Comparison of ENCODE assay signal across 9 mouse cellular contexts in genomic region chr6:127502530-127502929, GRCm38 (mm10). TPM values are rescaled to one million over a fixed set of nuclear protein-coding genes. Genes with fewer than 3 reads are reported as not detected.
DNase-seq lines count a peak whose midpoint lies in the region; ATAC-seq and TF ChIP-seq lines count a peak whose summit lies in the region.
"Had no signal": no experiment of that assay in that cellular context is flagged by ENCODE, and none has a peak within 500 bp of the region (broad histone marks: within the 10 kb centered on the region; RNA-seq: fewer than 3 reads in every experiment).

No protein-coding gene starts in this region.

- intact Hi-C loops in gastrocnemius, postnatal 36 days (cut with DNase I) = no loop called here

- TF ChIP-seq CTCF in lung, adult 2 months (IDR thresholded peaks at IDR 0.05; ENCODE audit: insufficient read depth, low read length) = peak; percentile 50

- TF ChIP-seq POLR2A in lung, adult 2 months (IDR thresholded peaks at IDR 0.05; ENCODE audit: borderline replicate concordance, extremely low read depth, low read depth, low read length) = no peak

- no peak overlapping the region for H3K4me3 ChIP-seq in lung, adult 2 months (replicated peaks; ENCODE audit: extremely low read depth, low read depth, low read length)
- H3K4me3 ChIP-seq: liver, embryonic 13.5 days had no signal

- DNase-seq in gastrocnemius, postnatal 10 days = peak; percentile 50
- DNase-seq in gastrocnemius, postnatal 36 days = no peak
- DNase-seq in 3T3-L1 (ENCODE audit: low read depth, low spot score) (peak; percentile 81), NIH3T3 (ENCODE audit: low read depth) (peak; percentile 86)
- DNase-seq in induced T-regulatory cell, adult 2 months (ENCODE audit: low read depth) = peak; percentile 57
- peak; percentile 16 for DNase-seq in lung, adult 2 months
- DNase-seq in thymus, postnatal 14 days = peak; percentile 34
- DNase-seq: liver, embryonic 13.5 days had no signal

- no peaks in the 10 kb centered on the region for H3K4me1 ChIP-seq in lung, adult 2 months (ENCODE audit: control insufficient read depth, insufficient read depth, low read length)
- H3K4me1 ChIP-seq: liver, embryonic 13.5 days had no signal

- 50% methylated on average over 3 of the region's 3 CpGs for WGBS in lung, adult 2 months

- peak; percentile 81 for ATAC-seq in common myeloid progenitor, adult 5-6 weeks (replicated peaks; ENCODE audit: low read depth, poor library complexity, severe bottlenecking)

RNA-seq across cellular contexts. Expression of gene Parp11, which starts 55.9 kb away (rescaled TPM):
- total RNA-seq in gastrocnemius, postnatal 10 days (2021) = 1 to 10 TPM; 7.6 to 9.2 TPM
- 1 to 10 TPM; 4.2 to 4.8 TPM for total RNA-seq in gastrocnemius, postnatal 36 days (2021)
- 24.1 and 36.8 TPM in 2 replicates for total RNA-seq in common myeloid progenitor, adult 5-6 weeks (2017)
- 6.5 and 10.2 TPM in 2 replicates for polyA plus RNA-seq in lung, adult 2 months (2012; rRNA removed)

RNA-seq across cellular contexts. Expression of gene Cracr2a, which starts 58.6 kb away (rescaled TPM):
- 1 to 10 TPM; 1.5 to 1.7 TPM for total RNA-seq in gastrocnemius, postnatal 10 days (2021)
- total RNA-seq in gastrocnemius, postnatal 36 days (2021) = under 1 TPM; 0.31 to 0.35 TPM
- 6.4 and 11.6 TPM in 2 replicates for total RNA-seq in common myeloid progenitor, adult 5-6 weeks (2017)
- polyA plus RNA-seq in lung, adult 2 months (2012; rRNA removed) = 10.2 and 12.7 TPM in 2 replicates

Comparison
In these comparisons a context has a peak if more than half of its experiments do, and no peak if none do; other contexts are left out.
1. DNase-seq: peak in gastrocnemius, postnatal 10 days (single experiment), 3T3-L1 (single experiment), NIH3T3 (single experiment), induced T-regulatory cell, adult 2 months (single experiment), lung, adult 2 months (single experiment) and thymus, postnatal 14 days (single experiment); none in gastrocnemius, postnatal 36 days (0 of 2).